Mouse (Mus musculus): ENCODE results near the gene Acacb.

Acacb gene

DNA sequence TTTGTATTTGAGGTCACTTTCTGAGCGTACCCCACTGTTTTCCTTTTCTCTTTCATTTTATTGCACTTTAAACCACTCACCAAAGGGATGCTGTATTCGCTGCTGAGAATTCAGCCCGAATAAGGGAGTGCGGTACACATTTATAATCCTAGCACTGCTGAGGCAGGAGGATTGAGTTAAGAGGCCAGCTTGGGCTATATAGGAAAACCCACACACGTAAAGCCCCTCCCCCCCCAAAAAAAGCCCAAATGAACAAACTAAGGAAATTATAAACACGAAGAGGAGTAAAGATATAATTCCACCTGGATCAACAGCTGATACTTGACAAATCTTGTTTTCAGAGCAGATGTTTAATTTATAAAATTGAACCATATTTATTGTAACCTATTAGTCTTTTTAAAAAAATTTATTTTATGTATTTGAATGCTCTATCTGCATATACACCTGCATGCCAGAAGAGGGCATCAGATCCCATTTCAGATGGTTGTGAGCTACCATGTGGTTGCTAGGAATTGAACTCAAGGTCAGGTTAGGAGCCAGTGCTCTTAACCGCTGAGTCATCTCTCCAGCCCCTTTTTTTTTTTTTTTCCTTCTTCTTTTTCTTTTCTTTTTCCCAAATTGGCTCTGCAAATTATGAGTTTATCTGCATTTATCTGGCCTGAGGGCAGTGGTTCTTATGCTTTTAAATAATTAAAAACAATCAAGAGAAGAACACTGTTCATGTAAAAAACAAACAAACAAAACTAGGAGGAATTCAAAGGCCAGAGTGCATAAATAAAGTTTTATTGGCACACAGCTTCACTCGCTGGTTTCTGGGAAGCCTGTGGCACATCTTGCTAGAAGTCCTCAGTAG, 30.4 kb downstream of the Acacb start:
- no peak for DNase-seq

DNA sequence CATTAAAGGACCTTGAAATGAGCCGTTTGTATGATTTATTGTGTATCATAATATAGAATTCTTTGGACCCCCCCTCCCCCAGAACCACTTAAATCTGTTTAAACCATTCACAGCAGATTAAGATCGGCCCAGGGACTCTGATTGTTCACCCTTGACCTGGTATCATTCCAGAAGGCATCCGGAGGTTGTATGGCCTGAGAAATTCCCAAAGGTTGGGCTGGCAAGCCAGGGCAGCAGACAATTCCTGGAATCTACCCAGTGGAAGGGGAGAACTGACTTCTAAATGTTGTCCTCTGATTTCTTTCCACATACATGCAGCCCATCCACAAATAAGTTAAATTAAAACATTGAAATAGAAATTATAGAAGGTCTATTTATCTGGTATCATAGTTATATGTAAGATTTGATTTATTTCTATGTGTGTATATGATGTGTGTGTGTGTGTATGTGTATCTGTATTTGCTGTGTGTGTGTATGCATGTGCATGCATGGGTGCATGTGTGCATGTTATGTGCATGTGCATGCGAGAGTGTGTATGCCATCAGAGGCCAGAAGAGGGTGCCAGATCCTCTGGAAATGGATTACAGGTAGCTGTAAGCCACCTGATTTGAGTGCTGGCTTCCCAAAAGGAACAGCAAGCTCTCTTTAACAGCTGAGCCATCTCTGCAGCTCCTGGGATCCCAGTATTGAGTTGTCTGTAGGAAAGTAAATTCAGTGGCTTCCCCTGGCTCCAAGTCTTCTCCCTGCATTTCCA, 31.8 kb downstream of the Acacb start:
- no peak for DNase-seq

DNA sequence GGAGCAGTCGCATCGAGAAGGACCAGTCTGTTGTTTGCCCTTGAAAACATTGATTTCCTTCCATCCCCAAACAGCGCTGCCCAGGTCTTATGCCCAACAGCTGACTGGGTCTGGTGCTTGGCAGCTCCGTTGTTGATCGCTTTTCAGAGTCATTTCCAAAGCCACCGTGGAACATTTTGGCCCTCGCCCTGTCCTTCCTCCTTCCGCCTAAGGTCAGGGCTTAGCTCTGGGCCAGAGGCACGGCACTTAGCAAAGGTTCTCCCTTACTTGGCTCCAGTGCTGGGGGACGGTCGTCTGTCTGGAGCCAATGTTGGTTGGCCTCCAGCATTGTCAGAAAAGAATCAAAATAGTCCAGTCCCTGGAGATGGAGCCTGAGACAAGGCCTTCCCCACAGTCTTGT, 33.2 kb downstream of the Acacb start:
- peak; percentile 56 for DNase-seq

DNA sequence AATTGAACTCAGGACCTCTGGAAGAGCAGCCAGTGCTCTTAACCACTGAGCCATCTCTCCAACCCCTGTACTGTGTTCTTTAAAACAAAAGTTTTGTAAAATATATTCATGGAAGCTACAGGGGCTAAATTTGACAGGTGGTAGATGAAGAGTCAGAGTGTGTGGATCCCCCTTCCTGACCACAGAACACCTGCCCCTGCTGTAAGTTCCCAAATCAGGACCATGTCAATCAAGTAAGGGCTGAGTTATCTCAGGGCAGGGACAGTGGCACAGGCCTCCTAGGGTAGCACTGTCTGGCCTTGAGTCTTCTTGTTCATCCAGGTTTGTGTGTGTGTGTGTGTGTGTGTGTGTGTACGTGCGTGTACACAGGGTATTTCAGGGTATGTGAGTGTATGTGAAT, 37.2 kb downstream of the Acacb start:
- DNase-seq, result no peak

DNA sequence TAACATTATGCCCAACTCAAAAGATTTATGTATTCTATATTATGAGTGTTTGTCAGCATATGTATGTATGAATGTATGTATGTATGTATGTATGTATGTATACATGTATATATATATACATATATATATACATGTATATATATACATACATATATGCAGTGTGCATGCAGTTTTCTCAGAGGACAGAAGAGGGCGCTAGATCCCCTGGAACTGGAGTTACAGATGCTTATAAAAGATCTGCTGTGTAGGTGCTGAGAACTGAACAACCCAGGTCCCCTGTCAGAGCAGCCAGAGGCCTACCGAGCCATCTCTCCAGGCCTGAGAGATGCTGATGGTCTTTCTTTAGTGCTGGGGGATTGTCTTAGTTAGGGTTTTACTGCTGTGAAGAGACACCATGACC, 40.8 kb downstream of the Acacb start:
- DNase-seq, result no peak

DNA sequence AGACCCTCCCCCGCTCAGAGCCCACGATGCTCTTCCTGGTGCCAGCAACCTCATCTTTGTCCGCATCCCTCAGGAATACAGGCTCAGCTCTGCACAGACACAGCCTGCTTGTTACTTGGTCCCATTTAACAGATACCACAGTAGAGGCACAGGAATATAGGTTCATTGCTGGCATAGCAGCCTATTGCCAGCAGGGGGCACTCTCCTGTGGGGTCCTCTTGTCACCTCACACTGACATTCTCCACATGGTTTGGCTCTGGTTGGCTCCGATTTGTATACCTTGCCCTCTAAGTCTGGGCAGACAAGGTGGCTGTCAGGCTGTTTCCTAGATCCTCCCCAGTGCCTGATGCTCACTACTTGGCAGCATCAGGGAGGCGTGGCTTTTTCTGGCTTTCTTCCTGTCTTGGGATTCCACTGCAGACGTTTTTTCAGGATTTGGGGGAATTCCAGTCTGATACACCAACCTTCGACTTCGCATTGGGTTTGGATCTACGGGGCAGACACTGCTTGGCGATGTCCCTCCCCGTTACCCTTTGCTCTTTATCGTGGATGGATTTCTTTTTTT, 42.6 kb downstream of the Acacb start:
- DNase-seq, result peak; percentile 33

DNA sequence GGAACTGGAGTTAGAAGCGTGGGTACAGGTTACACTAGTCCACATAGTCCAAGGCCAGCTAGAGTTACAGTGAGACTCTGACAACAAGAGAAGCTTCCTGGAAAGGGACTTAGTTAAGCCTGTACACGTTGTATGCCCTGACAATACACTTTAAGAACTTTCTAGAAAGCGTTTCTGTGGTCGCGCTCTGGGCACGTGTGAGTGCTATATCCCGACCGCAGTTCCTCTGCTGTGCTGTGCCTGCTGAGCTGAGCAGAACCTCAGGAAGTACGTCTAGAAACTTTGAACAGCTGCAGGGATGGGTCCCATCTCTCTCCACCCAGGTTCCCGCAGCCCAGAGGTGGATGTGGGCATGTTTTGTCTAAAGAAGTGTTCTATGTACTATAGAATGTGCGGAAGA, 47.8 kb downstream of the Acacb start:
- DNase-seq, result no peak

DNA sequence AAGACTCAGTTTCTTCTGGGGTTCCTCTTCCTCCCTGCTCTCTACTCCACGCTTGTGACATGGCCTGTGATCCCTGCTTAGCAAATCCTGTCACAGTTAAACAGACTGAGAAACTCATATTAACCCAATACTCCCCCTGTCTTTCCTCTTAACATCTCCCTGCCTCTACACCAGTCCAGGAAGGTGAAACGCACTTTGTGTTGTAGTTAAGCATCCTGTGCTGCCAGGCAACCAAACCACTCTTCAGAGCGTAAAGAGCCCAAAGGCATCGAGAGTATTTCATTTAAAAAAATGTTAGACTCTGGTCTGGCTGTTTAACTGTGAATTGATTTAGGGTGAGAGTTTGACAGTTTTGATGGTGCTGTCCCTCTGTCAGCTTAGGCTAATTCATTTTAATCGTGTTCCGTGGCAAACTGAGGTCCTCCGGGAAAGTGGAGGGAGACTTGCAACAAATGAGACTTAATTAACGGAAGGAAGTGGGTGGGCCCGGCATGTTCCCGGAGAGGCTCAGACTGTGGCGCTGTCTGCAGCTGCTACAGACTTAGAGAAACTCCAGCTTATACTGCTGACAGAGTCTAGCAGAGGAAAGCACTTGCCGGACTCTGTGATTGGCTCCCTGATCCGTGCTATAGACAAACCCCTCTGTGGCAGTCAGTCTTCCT, 52.9 kb downstream of the Acacb start:
- peak; percentile 75 for DNase-seq

DNA sequence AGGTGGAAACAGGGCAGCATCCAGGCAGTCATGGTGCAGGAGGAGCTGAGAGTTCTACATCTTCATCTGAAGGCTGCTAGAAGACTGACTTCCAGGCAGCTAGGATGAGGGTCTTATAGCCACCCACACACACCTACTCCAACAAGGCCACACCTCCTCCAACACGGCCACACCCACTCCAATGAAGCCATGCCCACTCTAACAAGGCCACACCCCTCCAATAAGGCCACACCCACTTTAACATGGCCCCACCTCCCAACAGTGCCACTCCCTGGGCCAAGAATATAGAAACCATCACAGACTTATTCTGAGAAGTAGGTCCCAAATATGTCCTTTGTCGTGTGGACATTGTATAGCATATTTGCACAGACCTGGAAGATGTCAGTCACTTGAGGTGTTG, 59.8 kb downstream of the Acacb start:
- DNase-seq, result no peak

DNA sequence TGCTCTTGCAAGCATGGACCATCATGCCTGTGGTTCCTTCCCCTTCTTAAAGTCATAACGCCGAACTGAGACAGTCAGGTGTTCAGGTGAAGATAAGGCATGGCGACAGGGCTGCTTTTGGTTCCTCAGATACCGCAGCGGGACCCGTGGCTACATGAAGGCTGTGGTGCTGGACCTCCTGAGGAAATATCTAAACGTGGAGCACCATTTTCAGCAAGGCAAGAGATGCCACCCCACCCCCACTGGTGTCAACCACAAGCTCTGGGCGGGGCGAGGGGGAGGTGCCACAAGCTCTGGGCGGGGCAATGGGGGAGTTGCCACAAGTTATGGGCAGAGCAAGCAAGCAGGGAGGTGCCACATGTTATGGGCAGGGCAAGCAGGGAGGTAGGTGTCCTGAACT, 66.8 kb downstream of the Acacb start:
- DNase-seq, result peak; percentile 36

DNA sequence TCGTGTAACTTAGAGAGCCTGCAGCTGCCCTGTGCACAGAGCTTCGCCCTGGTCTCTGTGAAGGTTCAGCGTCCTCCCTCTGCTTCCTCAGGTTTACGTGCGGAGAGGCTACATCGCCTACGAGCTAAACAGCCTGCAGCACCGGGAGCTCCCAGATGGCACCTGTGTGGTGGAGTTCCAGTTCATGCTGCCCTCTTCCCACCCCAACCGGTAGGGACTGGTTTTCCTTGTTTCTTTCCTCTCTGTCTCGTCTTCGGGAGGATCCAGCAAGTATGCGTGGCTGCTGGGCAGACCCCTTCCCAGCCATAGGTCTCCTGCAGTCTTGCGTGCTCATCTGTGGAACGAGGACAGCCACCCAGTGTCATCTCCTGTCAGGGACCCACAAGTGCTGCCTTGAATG, 72.4 kb downstream of the Acacb start:
- no peak for DNase-seq

DNA sequence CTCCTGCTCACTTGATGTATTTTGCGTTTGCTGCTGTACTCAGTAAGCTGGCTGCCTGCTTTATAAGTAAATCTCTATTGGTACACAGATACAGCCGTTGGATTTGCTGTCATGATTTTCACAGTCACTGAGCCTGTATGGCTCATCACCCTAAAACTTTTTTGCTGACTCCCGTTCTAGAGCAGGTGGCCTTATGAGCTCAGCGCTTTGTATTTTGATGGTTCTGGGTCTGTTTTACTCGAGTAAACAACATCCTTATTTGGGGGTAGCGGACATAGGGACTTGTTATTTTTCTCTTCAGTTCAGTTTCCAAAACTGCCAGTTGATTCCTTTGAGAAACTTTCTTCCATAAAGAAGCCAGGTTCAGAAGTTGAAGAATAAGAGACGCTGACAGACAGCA, 79.7 kb downstream of the Acacb start:
- DNase-seq, result no peak

DNA sequence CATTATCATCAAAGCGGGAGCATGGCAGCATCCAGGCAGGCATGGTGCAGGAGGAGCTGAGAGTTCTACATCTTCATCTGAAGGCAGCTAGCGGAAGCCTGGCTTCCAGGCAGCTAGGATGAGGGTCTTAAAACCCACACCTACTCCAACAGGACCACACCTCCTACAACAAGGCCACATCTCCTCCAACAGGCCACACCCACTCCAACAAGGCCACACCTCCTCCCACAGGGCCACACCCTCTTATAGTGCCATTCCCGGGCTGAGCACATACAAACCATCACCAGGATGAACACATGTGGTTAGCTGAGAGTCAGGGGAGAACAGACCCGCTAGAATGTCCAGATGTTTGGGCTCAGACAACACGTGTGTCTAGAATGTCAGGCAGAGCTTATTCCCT, 82.6 kb downstream of the Acacb start:
- no peak for DNase-seq

DNA sequence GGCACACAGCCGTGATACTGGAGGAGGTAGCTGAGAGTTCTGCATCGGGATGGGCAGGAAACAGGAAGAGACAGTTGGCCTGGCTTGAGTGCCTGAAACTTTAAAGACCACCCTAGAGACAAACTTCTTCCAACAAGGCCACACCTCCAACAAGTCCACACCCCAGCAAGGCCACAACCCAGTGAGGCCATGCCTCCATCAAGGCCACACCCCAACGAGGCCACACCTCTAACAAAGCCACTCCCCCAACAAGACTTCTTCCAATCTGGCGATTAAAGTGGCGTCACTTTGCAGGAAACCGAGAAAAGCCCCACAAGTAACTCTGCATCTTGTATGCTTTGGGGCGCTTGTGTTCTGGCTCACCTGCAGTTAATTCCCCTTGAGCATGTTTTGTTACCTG, 92.6 kb downstream of the Acacb start:
- peak; percentile 38 for DNase-seq

DNA sequence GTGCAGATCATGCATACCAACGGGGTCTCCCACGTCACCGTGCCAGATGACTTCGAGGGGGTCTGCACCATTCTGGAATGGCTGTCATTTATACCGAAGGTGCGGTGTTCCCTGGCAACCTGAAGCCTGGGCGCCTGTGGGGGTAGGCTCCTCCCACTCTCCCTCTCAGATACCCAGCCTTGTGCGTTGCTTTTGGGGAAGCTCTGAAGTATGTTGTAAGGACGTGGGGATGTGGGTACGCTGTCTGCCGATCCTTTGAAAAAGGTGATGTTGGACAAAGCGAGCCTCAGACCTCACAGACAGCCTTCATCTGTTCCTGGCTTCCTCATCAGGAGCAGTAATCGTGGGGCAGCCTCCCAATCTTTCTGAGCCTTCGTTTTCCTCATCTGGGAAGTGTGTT, 93.4 kb downstream of the Acacb start:
- DNase-seq, result no peak

DNA sequence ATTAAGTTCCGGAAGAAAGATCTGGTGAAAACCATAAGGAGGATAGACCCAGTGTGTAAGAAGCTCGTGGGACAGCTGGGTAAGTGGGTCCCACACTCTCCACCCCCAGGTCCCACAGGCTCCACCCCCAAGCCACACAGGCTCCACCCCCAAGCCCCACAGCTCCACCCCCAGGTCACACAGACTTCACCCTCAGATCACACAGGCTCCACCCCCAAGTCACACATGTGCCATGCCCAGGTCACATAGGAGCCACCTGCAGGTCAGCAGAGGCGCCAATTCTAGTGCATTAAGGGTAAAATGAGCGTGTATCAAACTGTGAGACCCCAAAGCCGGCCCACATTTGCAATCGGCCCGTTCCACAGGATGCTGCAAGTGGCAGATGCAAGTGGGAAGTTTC, 100.1 kb downstream of the Acacb start:
- DNase-seq, result no peak

DNA sequence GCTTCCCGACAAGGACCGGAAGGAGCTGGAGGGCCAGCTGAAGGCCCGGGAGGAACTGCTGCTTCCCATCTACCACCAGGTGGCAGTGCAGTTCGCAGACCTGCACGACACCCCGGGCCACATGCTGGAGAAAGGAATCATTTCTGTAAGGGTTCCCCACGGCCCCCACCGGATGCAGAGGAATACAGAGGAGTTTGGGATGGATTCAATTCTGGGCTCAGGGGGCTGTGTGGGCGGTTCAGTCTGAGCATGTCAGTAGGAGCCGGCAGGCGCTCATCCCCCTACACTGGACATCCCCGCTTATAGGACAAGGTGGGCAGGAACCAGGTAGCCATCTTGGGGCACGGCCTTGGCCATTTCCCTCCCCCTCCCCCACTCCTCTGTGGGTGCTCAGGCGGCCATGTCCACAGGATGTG, 101.8 kb downstream of the Acacb start:
- peak; percentile 82 for DNase-seq

DNA sequence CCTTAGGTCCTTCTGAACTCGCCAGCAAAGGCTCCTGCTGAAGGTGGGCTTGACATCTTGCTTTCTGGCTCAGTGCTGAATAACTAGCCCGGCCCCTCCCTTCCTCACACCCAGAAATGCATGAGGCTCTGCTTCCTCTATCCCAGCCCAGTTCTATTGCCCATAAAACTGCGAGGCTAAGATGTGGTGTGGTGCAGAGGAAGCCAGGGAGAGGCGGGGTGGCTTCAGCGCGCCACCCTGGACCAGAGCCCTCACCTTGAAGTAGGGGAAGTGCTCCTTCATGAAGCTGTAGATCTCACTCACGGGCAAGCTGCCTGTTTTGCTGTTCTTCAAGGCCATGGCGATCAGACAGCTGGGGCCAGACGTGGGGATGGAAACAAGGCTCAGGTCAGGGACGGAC, 113.2 kb downstream of the Acacb start:
- DNase-seq, result no peak

DNA sequence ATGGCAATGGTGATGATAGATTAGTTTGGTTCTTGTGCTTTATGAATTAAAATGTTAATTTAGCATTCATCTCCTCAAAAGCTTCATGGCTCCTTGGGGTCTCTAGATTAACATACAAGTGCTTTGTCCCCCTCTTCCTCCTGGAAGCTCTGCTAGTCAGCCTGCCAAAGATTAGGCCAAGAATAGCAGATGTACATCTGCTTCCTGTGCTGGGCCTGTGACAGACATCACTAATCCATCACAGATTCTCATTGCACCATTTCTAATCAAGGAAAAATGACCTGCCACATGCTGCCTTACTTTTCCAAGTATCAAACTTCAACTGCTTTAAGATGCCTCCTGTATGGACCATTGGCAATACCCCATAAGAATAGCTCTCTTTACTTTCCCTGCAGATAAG, 115.2 kb downstream of the Acacb start:
- no peak for DNase-seq

DNA sequence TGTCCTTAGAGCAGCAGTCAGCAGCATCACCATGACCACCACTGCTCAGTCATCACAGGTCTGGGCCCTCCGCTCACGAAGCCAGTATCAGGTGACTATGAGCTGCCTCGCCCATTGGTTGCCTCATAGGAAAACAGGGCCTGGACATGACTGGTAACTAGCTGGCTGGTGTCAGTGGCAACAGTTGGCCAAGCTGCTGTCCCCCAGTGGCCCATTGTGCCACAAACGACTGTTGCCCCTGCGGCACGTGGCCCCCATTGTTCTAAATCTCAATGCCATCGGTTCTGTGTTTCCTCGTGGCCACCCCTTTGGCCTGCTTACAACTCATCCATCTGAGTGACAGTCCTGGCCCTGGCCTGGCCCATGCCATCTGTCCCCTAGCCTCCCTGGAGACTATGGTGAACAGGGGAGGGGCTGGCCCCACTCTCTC, 117.7 kb downstream of the Acacb start:
- no peak for DNase-seq

DNA sequence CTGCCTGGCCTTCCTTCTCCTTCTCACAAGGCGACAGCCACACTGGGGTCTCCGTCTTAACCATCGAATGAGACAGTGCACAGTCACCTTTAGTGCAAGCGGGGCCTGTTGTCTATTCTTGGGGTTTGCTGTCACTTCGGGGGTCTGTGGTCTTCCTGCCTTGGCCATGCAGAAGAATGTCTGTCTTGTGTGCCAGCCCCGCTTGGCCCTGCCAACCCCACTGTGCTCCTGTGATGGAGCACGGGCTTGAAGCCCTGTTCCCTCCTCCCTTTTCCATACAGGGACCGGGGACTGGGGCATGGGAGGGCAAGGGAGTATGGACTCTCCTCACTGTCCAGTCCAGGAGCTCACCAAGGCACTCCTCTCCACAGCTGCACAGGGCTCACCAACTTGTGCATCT, 118.5 kb downstream of the Acacb start:
- DNase-seq, result no peak

DNA sequence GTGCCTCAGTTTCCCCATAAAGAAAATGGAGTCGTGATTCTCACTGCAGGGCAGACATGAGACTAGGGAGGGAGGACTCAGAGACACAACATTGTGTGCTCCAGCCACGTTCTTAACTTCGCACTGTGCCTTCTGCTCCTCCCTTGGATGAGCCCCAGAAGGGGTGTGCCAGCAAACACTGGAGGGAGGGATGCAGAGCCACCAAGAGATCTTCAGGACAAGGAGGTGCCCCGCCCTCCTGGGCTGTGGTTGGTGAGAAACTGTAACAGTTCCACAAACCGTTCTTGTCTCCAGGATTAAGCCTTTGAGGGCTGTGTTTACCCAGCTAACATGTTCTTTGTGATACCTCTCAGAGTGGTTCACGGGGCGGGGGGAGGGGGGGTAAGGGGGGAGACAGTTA, 122.3 kb downstream of the Acacb start:
- peak; percentile 67 for DNase-seq

DNA sequence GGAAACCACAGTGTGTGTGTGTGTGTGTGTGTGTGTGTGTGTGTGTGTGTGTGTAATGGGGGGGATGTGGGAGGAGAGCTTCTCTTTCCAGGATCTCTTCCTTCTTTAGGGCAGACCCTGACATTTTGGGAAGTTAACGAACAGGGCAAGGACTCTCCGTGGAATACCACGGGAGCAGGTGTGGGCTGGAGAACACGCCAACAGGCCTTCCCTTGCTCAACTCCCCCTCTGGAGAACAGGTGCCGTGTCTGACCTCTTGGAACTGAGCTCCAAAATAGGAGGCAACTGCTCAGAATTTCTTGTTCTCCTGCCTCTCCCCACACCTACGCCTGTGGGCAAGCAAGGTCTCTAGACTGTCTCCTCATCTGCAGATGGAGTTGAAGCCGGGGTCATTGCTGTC, 123.2 kb downstream of the Acacb start:
- no peak for DNase-seq

DNA sequence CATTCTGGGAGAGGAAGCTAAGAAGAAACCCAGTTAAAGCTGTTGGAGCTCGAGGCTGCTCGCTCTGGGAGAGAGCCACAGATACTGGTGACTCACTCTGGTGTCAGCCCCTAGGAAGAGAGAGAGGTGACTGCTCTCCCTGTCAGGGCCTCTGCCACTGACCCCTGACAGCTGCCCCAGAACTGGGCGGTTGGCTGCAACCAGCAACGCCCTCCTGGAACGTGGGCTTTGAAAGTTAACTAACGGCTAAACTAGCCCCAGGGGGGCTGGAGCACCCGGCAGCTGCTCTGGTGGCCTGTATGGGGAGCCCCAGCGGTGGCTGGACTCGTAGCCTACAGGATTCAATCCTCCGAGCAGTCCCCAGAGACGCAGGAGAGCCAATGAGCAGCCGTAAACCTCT, 123.6 kb downstream of the Acacb start:
- DNase-seq, result peak; percentile 13

Data from lung, postnatal 10 days (tissue).